Mouse (Mus musculus) E14TG2a.4 (cell line): Measurements from ENCODE around the gene Becn1.

Experiments used
- H3K27me3 ChIP-seq: 2 replicates; pipeline ENCODE4 v1.6.1; 2014; ENCODE audit warnings: low read length, control low read depth; ENCODE audit not compliant: insufficient read depth
- H3K36me3 ChIP-seq: 2 replicates; pipeline ENCODE4 v1.6.1; 2014; ENCODE audit warnings: low read length, control low read depth; ENCODE audit not compliant: insufficient read depth
- H3K4me1 ChIP-seq: replicated peaks from 2 replicates; pipeline ENCODE4 v1.6.1; 2014; ENCODE audit warnings: low read depth, low read length, control low read depth
- H3K4me3 ChIP-seq: replicated peaks from 2 replicates; pipeline ENCODE4 v1.5.1; 2014; ENCODE audit warnings: mild to moderate bottlenecking, low read length
- H3K9me3 ChIP-seq: 2 replicates; pipeline ENCODE4 v1.6.1; 2014; ENCODE audit warnings: low read length, control low read depth
- CTCF ChIP-seq: conservative IDR thresholded peaks from 2 replicates; pipeline ENCODE4 v1.5.1; 2014; ENCODE audit warnings: low read length
- NANOG ChIP-seq: IDR thresholded peaks from 2 replicates; pipeline ENCODE4 v1.6.1; 2014; ENCODE audit warnings: borderline replicate concordance, low read length, mixed read lengths
- POU5F1 ChIP-seq: IDR thresholded peaks from 2 replicates; pipeline ENCODE4 v1.6.1; 2014; ENCODE audit warnings: low read length, borderline replicate concordance

The Becn1 gene

DNA sequence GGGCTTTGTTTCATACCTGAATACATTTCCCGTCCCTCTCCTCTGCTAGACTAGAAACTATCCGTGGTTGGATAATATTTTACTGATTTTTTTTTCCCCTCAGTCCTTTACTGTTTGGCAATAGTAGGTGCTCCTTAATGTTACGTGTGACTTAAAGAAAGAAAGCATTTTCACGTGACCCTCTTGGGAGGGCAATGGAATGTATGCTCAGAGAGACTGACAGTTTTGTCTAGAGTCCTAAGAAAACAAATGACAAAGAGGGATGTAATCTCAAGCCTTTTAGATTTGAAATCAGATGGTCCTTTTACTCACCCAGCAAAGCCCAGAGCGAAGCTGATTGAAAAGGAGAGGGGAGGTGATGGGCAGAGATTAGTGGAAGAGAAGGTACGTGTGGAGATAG, 36.2 kb downstream of the Becn1 start:
- H3K4me1 ChIP-seq, result peaks cover 53% of the 10 kb centered on the region
- TF ChIP-seq NANOG, result no peak
- no peak for TF ChIP-seq POU5F1
- no peak for TF ChIP-seq CTCF

DNA sequence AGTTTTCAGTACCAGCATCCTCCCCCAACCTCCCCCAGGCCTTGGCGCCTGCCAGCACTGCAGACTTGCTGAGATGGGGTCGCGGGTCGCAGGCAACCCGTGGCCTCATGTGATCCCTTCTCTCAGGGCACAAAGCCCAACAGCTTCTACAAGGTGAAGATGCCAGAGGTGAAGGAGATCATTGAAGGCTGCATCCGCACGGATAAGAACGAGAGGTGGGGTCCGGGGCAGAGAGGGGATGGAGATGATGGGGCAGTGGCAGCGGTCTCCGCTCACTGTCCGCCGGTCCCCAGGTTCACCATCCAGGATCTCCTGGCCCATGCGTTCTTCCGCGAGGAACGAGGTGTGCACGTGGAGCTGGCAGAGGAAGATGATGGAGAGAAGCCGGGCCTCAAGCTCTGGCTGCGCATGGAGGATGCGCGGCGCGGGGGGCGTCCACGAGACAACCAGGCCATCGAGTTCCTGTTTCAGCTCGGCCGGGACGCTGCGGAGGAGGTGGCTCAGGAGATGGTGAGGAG, 37.1 kb downstream of the Becn1 start:
- Histone ChIP-seq H3K4me3 (peak overlapping the region; percentile 71), H3K4me1 (peaks cover 60% of the 10 kb centered on the region), H3K27me3 (peaks cover 74% of the 10 kb centered on the region), H3K36me3 (no peaks in the 10 kb centered on the region), H3K9me3 (no peaks in the 10 kb centered on the region)
- TF ChIP-seq NANOG, result no peak

More for the DNA sequence above, 36.2 kb downstream of the Becn1 start:
- peaks cover 75% of the 10 kb centered on the region for H3K27me3 ChIP-seq
- no peak overlapping the region for H3K4me3 ChIP-seq
- H3K9me3 ChIP-seq, result no peaks in the 10 kb centered on the region
- H3K36me3 ChIP-seq, result no peaks in the 10 kb centered on the region

DNA sequence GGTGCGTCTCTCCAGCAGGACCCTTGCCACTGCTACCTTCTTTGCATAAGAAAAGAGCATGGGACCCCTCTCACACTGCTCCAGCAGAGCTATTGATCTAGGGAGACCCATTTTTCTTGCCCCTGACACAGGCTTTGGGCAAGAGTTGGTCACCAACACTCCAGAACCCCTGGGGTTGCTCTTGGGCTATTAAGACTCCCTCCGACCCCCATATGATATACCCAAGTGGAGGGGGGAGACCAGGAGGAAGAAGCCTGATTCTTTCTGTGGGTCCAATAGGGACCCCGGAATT, 38.2 kb downstream of the Becn1 start:
- no peak for TF ChIP-seq POU5F1
- peaks cover 6% of the 10 kb centered on the region for H3K36me3 ChIP-seq
- peaks cover 66% of the 10 kb centered on the region for H3K4me1 ChIP-seq
- H3K27me3 ChIP-seq, result peaks cover 72% of the 10 kb centered on the region
- H3K4me3 ChIP-seq, result 0 out of 2 replicates have a peak overlapping the region, but pooled peaks have one; percentile 17
- H3K9me3 ChIP-seq, result no peaks in the 10 kb centered on the region

DNA sequence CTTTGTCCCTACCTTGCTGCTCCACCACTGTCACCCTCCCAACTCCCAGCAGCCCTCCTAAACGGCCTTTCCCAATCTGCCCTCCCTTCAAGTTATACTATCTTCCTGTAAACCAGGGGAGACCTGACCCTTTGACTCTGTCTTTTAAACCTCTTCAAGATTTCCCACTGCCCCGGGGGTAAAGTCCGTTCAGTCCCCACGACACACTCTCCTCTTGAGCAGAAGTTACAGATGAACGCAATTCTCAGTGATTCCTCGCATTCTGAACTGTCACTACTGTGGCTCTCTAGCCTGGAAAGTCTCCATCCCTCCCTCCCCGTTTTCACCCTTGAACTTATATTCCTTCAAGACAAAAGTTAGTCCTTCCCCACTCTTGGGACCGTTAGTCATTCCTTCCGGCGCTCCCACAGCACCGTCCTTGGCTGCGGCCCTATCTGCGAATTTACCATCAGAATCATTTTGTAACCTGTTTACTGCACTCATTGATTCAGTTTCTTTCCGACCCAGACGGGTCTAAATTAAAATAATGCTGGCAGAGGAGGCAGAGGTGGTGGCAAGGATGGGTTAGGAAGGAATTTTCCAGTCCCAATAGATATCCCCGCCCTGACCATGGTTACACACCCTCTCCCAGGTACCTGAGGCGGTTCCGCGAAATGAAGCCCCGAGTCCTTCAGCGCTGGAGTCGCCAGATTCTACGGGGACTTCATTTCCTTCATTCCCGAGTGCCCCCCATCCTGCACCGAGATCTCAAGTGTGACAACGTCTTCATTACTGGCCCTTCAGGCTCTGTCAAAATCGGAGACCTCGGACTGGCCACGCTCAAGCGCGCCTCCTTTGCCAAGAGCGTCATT, 38.7 kb downstream of the Becn1 start:
- Histone ChIP-seq H3K36me3 (peaks cover 12% of the 10 kb centered on the region), H3K9me3 (no peaks in the 10 kb centered on the region), H3K4me3 (0 out of 2 replicates have a peak overlapping the region, but pooled peaks have one; percentile 17), H3K4me1 (peaks cover 69% of the 10 kb centered on the region), H3K27me3 (peaks cover 67% of the 10 kb centered on the region)
- TF ChIP-seq NANOG (no peak), POU5F1 (no peak), CTCF (no peak)

DNA sequence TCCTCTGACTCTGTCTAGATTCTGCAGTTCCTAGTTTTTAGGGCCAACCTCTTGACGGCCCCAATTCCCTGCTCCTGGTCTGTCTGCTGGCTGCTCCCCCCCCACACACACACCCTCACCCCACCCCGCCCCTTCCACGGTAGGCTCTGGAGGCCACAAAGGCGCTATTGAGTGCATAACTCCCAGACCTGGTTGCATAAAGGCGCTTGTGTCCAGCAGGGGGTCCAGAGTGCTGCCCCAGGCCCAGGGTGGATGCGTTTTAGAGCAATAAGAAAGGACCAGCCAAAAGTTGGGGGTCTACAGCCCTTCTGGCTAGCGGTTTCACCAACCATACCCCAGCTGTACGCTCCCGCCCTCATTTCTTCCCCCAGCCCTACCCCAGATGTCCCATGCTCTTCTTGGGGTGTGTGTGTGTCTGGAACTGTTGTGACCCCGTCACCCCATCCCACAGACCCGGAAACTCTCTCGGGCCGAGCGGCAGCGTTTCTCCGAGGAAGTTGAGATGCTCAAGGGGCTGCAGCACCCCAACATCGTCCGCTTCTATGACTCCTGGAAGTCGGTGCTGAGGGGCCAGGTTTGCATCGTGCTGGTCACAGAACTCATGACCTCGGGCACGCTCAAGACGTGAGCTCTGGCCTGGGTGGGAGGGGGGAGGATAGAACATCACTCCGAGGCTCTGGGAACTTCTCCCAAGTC, 39.7 kb downstream of the Becn1 start:
- Histone ChIP-seq H3K27me3 (peaks cover 62% of the 10 kb centered on the region), H3K4me1 (peaks cover 69% of the 10 kb centered on the region), H3K9me3 (no peaks in the 10 kb centered on the region), H3K4me3 (peak overlapping the region; percentile 50), H3K36me3 (peaks cover 21% of the 10 kb centered on the region)
- no peak for TF ChIP-seq POU5F1
- TF ChIP-seq CTCF, result no peak
- no peak for TF ChIP-seq NANOG

DNA sequence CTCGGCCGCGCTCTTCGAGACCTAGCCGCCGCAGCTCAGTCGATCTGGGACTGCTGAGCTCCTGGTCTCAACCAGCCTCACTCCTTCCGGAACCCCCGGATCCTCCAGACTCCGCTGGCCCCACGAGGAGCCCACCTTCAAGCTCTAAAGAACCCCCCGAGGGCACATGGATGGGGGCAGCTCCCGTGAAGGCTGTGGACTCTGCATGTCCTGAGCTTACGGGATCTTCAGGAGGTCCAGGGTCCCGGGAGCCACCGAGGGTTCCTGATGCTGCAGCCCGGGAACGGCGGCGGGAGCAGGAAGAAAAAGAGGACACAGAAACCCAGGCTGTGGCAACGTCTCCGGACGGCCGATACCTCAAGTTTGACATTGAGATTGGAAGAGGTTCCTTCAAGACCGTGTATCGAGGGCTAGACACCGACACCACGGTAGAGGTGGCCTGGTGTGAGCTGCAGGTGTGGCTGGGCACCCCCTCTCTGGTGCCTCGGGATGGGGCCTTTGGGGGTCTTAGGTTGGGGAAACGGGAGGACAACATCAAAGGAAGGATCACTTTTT, 41.2 kb downstream of the Becn1 start:
- Histone ChIP-seq H3K36me3 (peaks cover 36% of the 10 kb centered on the region), H3K9me3 (no peaks in the 10 kb centered on the region), H3K4me3 (peak overlapping the region; percentile 80), H3K27me3 (peaks cover 53% of the 10 kb centered on the region), H3K4me1 (peaks cover 71% of the 10 kb centered on the region)
- TF ChIP-seq CTCF (no peak), NANOG (no peak), POU5F1 (no peak)

DNA sequence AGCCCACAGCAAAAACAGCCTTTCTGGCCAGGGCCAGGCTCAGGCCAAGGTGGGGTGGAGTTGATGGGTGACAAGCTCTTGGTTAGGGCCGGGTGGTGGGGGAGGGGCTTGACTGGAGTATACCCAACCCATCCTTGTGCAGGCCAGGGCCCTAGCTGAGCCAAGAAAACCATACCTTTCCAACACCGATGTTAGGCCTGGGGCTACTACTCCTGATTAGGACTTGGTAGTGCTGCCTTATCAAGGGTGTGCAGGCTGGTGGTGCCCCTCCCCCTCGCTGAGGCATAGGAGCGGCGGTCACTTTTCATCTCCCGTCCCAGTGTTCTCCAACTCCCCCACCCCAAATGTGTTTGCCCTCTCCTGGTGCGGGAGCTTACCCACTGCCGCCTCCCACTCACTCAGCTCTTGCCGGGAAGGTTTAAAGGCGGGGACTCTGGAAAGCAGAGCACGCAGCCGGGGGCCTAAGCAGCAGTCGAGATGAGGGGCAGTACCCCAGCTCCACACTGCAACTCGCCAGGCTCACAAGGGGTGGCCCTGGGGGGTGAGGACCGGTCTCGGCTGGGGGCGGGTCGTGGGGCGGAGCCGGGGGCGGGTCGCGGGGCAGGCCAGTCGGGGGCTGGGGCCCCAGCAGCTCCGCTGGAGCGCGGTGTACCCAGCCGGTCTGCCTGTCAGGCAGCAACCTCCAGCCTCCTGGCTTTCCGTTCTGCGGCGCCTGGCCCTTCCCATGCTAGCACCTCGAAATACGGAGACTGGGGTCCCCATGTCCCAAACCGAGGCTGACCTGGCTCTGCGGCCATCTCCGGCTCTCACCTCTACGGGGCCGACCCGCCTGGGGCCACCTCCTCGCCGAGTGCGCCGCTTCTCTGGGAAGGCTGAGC, 41.9 kb downstream of the Becn1 start, which contains the start of gene Wnk4:
Gene Wnk4 (plus strand): TSS at position 620 of the 878 bp plus-strand sequence.
- peaks cover 38% of the 10 kb centered on the region for H3K36me3 ChIP-seq
- no peaks in the 10 kb centered on the region for H3K9me3 ChIP-seq
- peak within 1 kb of the TSS; percentile 80 for H3K4me3 ChIP-seq
- H3K4me1 ChIP-seq, result peaks cover 73% of the 10 kb centered on the region
- TF ChIP-seq POU5F1 (no peak), CTCF (no peak), NANOG (no peak)
- H3K27me3 ChIP-seq, result peaks cover 45% of the 10 kb centered on the region
